ENCODE assay signal across 20 mouse cellular contexts in genomic region chr13:12176761-12177160, GRCm38 (mm10).
A peak's percentile ranks its signal among the peaks of the same experiment; 100 is the strongest.
DNase-seq lines count a peak whose midpoint lies in the region; ATAC-seq lines count a peak whose summit lies in the region.
"Had no signal": no experiment of that assay in that cellular context is flagged by ENCODE, and none has a peak within 500 bp of the region (broad histone marks: within the 10 kb centered on the region; RNA-seq: fewer than 3 reads in every experiment).

No protein-coding gene starts in this region.

- H3K4me2 ChIP-seq in hindbrain, embryonic 15.5 days = no peak overlapping the region
- H3K4me2 ChIP-seq in hindbrain, embryonic 11.5 days (replicated peaks; ENCODE audit: low read depth, low read length) = no peak overlapping the region
- H3K4me2 ChIP-seq in midbrain, embryonic 13.5 days (replicated peaks) = peak overlapping the region; percentile 13; the same call in 1 of the 2 replicates
- H3K4me2 ChIP-seq in midbrain, embryonic 14.5 days (ENCODE audit: low read length) = no peak overlapping the region
- H3K4me2 ChIP-seq: neural tube, embryonic 12.5 days had no signal

- no peaks in the 10 kb centered on the region for H3K36me3 ChIP-seq in hindbrain, embryonic 15.5 days
- no peaks in the 10 kb centered on the region for H3K36me3 ChIP-seq in hindbrain, embryonic 11.5 days (ENCODE audit: control insufficient read depth, insufficient read depth, low read length)
- no peaks in the 10 kb centered on the region for H3K36me3 ChIP-seq in midbrain, embryonic 13.5 days
- no peaks in the 10 kb centered on the region for H3K36me3 ChIP-seq in midbrain, embryonic 14.5 days (ENCODE audit: control insufficient read depth, insufficient read depth, low read length)
- H3K36me3 ChIP-seq: neural tube, embryonic 12.5 days had no signal

- H3K4me3 ChIP-seq in hindbrain, embryonic 15.5 days = no peak overlapping the region
- no peak overlapping the region for H3K4me3 ChIP-seq in hindbrain, embryonic 11.5 days (ENCODE audit: low read depth, low read length)
- H3K4me3 ChIP-seq in midbrain, embryonic 13.5 days (replicated peaks) = no peak overlapping the region
- H3K4me3 ChIP-seq in midbrain, embryonic 14.5 days (replicated peaks; ENCODE audit: low read depth, low read length) = no peak overlapping the region
- H3K4me3 ChIP-seq: heart, adult 2 months; hindbrain, embryonic 10.5 days; left cerebral cortex, adult 2 months; neural tube, embryonic 12.5 days had no signal

- 44% methylated on average over 3 of the region's 3 CpGs for WGBS in hindbrain, embryonic 15.5 days
- WGBS in hindbrain, embryonic 11.5 days = 29% methylated on average over 3 of the region's 3 CpGs
- WGBS in midbrain, embryonic 13.5 days = 25% methylated on average over 3 of the region's 3 CpGs
- WGBS in midbrain, embryonic 14.5 days = 31% methylated on average over 3 of the region's 3 CpGs

- no peak overlapping the region for H3K9ac ChIP-seq in hindbrain, embryonic 15.5 days
- no peak overlapping the region for H3K9ac ChIP-seq in hindbrain, embryonic 11.5 days (ENCODE audit: low read depth, low read length)
- H3K9ac ChIP-seq in midbrain, embryonic 13.5 days (replicated peaks) = no peak overlapping the region
- H3K9ac ChIP-seq in midbrain, embryonic 14.5 days (replicated peaks; ENCODE audit: low read length) = no peak overlapping the region
- H3K9ac ChIP-seq: liver, embryonic 14.5 days; neural tube, embryonic 12.5 days had no signal

- no peaks in the 10 kb centered on the region for H3K9me3 ChIP-seq in hindbrain, embryonic 15.5 days
- H3K9me3 ChIP-seq in hindbrain, embryonic 11.5 days (ENCODE audit: control insufficient read depth, low read length) = no peaks in the 10 kb centered on the region
- H3K9me3 ChIP-seq in midbrain, embryonic 13.5 days = no peaks in the 10 kb centered on the region
- H3K9me3 ChIP-seq in midbrain, embryonic 14.5 days (ENCODE audit: control insufficient read depth, low read length) = no peaks in the 10 kb centered on the region
- H3K9me3 ChIP-seq: hindbrain, embryonic 10.5 days; neural tube, embryonic 12.5 days had no signal

- H3K27me3 ChIP-seq in hindbrain, embryonic 15.5 days = no peaks in the 10 kb centered on the region
- H3K27me3 ChIP-seq in hindbrain, embryonic 11.5 days (ENCODE audit: control insufficient read depth, insufficient read depth, low read length) = no peaks in the 10 kb centered on the region
- no peaks in the 10 kb centered on the region for H3K27me3 ChIP-seq in midbrain, embryonic 13.5 days
- H3K27me3 ChIP-seq in midbrain, embryonic 14.5 days (ENCODE audit: control insufficient read depth, insufficient read depth, low read length) = no peaks in the 10 kb centered on the region
- H3K27me3 ChIP-seq: neural tube, embryonic 12.5 days had no signal

- no peak overlapping the region for H3K27ac ChIP-seq in hindbrain, embryonic 15.5 days (replicated peaks)
- H3K27ac ChIP-seq in hindbrain, embryonic 11.5 days (ENCODE audit: low read depth, low read length) = no peak overlapping the region
- no peak overlapping the region for H3K27ac ChIP-seq in midbrain, embryonic 13.5 days
- H3K27ac ChIP-seq in midbrain, embryonic 14.5 days (replicated peaks; ENCODE audit: low read depth, low read length) = no peak overlapping the region
- H3K27ac ChIP-seq: heart, adult 2 months; hindbrain, embryonic 10.5 days; left cerebral cortex, adult 2 months; liver, embryonic 14.5 days; neural tube, embryonic 12.5 days had no signal

- H3K4me1 ChIP-seq in hindbrain, embryonic 15.5 days (replicated peaks) = 0 out of 2 replicates have a peak, but pooled peaks cover 4% of the 10 kb centered on the region
- no peaks in the 10 kb centered on the region for H3K4me1 ChIP-seq in hindbrain, embryonic 11.5 days (replicated peaks; ENCODE audit: control insufficient read depth, insufficient read depth, low read length)
- 0 out of 2 replicates have a peak, but pooled peaks cover 5% of the 10 kb centered on the region for H3K4me1 ChIP-seq in midbrain, embryonic 13.5 days (replicated peaks)
- no peaks in the 10 kb centered on the region for H3K4me1 ChIP-seq in midbrain, embryonic 14.5 days (ENCODE audit: control insufficient read depth, insufficient read depth, low read length)
- H3K4me1 ChIP-seq: neural tube, embryonic 12.5 days had no signal

- DNase-seq in embryo, embryonic 10.5 days (ENCODE audit: low spot score) = peak; percentile 9
- DNase-seq in embryo, embryonic 11 days = no peak
- no peak for DNase-seq in hindbrain, embryonic 11.5 days (ENCODE audit: low spot score)
- no peak for DNase-seq in midbrain, embryonic 14.5 days
- peak; percentile 97 for DNase-seq in ZHBTc4 (ENCODE audit: low read depth, low spot score)
- DNase-seq in urinary bladder, postnatal 25 days (ENCODE audit: low spot score) = no peak
- DNase-seq: adrenal gland, adult 8-10 months; cerebellum, adult 9-10 months; gastrocnemius, postnatal 10 days; kidney, postnatal 4 days; layer of hippocampus, adult 9-11 months; lung, postnatal 14 days; thymus, postnatal 14 days had no signal

- ATAC-seq in hindbrain, embryonic 15.5 days (ENCODE audit: low FRiP score, low read depth) = 0 out of 2 replicates have a peak, but pooled peaks have one; percentile 36
- ATAC-seq in hindbrain, embryonic 11.5 days (ENCODE audit: low FRiP score) = no peak
- ATAC-seq in midbrain, embryonic 13.5 days = 0 out of 2 replicates have a peak, but pooled peaks have one; percentile 34
- ATAC-seq in midbrain, embryonic 14.5 days (ENCODE audit: low FRiP score, low TSS enrichment) = no peak

Comparison
In these comparisons a context has a peak if more than half of its experiments do, and no peak if none do; other contexts are left out.
1. DNase-seq: peak in embryo, embryonic 10.5 days (single experiment) and ZHBTc4 (single experiment); none in embryo, embryonic 11 days (single experiment), hindbrain, embryonic 11.5 days (single experiment), midbrain, embryonic 14.5 days (single experiment) and urinary bladder, postnatal 25 days (single experiment).
2. ATAC-seq: peak in hindbrain, embryonic 15.5 days (single experiment) and midbrain, embryonic 13.5 days (single experiment); none in hindbrain, embryonic 11.5 days (single experiment) and midbrain, embryonic 14.5 days (single experiment).